Mouse (Mus musculus) naive thymus-derived CD4-positive, alpha-beta T cell, adult 2 months (primary cell): ENCODE data around the gene A430078G23Rik.

ENCODE experiments used
- DNase-seq: peaks from one replicate; pipeline ENCODE4 v3.0.0-alpha.2; 2011; ENCODE audit warnings: low read depth

A430078G23Rik gene

GRCm38 (mm10) chr8:3411085-3411484 lies 57.9 kb downstream of the A430078G23Rik start:
- DNase-seq, result no peak

GRCm38 (mm10) chr8:3411901-3412301 lies 58.7 kb downstream of the A430078G23Rik start:
- DNase-seq, result no peak

GRCm38 (mm10) chr8:3412816-3413215 lies 59.6 kb downstream of the A430078G23Rik start:
- DNase-seq, result no peak

- DNase-seq, result no peak
Measured at GRCm38 (mm10) chr8:3414639-3415190, 61.5 kb downstream of the A430078G23Rik start.

GRCm38 (mm10) chr8:3415259-3415658 lies 62.0 kb downstream of the A430078G23Rik start:
- no peak for DNase-seq

GRCm38 (mm10) chr8:3415661-3416060 lies 62.4 kb downstream of the A430078G23Rik start:
- DNase-seq, result no peak

- DNase-seq, result no peak
Measured at GRCm38 (mm10) chr8:3416846-3417245, 63.6 kb downstream of the A430078G23Rik start.

- no peak for DNase-seq
Measured at GRCm38 (mm10) chr8:3417455-3417854, 64.2 kb downstream of the A430078G23Rik start.

- DNase-seq, result no peak
Measured at GRCm38 (mm10) chr8:3418101-3418500, 64.9 kb downstream of the A430078G23Rik start.

GRCm38 (mm10) chr8:3420105-3420706 lies 67.0 kb downstream of the A430078G23Rik start:
- no peak for DNase-seq

- no peak for DNase-seq
Measured at GRCm38 (mm10) chr8:3421507-3421906, 68.3 kb downstream of the A430078G23Rik start.

GRCm38 (mm10) chr8:3425217-3425616 lies 72.0 kb downstream of the A430078G23Rik start:
- DNase-seq, result no peak

- no peak for DNase-seq
Measured at GRCm38 (mm10) chr8:3426211-3426610, 73.0 kb downstream of the A430078G23Rik start.

GRCm38 (mm10) chr8:3428426-3428825 lies 75.2 kb downstream of the A430078G23Rik start:
- no peak for DNase-seq

- no peak for DNase-seq
Measured at GRCm38 (mm10) chr8:3429966-3430365, 76.8 kb downstream of the A430078G23Rik start.

GRCm38 (mm10) chr8:3431113-3431512 lies 77.9 kb downstream of the A430078G23Rik start:
- no peak for DNase-seq

GRCm38 (mm10) chr8:3436492-3436891 lies 83.3 kb downstream of the A430078G23Rik start:
- DNase-seq, result no peak

- DNase-seq, result peak; percentile 44
Measured at GRCm38 (mm10) chr8:3439510-3439909, 86.3 kb downstream of the A430078G23Rik start.
